Mouse (Mus musculus): ENCODE measurements at regions not wholly inside any gene's neighbourhood (a gene's known extent, or its start where the extent isn't known, plus 50 kb on each side); places are given as distances from the start of the nearest gene placed in this dataset.

DNA sequence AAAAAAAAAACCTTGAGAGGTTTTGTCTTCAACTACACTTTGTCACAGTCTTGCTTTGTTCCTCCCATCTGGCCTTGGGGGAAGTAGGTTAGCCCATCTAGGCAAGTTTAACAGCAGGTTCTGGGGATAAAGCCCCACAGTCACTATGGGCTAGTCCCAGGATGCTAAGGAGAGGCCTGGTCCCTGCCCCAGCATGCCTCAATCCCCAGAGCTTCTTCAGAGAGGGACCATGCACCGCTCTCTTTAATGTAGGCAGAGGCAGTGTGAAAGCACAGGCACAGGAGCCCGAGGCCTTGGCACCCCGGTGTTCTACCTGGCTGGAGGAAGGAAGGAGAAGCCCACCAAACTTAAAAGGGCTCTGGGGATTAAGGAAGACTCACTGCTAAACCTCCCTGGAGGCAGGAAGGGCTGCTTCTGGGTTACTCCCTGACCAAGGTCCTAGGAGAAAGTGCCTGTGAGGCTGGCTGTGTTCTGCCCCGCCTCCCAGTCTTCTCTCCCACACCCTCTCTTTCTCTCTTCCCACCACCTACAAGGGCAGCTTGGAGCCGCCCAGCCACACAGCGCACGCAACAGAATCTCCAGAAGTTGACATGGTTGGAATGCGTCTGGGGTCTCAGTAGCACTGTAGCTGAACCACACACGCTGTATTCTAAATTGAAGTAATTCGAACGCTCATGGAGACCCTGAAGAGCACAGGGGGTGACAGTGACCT is 633.5 kb downstream of the Zfp706 start:
- Histone ChIP-seq H3K36me3 (ENCODE audit: control insufficient read depth, insufficient read depth) (no peaks in the 10 kb centered on the region), H3K4me1 (replicated peaks; ENCODE audit: control insufficient read depth, insufficient read depth, low read length) (peaks cover 12% of the 10 kb centered on the region), H3K4me2 (ENCODE audit: low read length) (peak overlapping the region; percentile 85), H3K9me3 (ENCODE audit: control insufficient read depth, low read length) (no peaks in the 10 kb centered on the region), H3K4me3 (replicated peaks; ENCODE audit: low read length) (peak overlapping the region; percentile 39), H3K27ac (ENCODE audit: low read length) (no peak overlapping the region), H3K9ac (replicated peaks; ENCODE audit: low read depth, low read length) (peak overlapping the region; percentile 52), H3K27me3 (replicated peaks; ENCODE audit: control insufficient read depth, insufficient read depth, low read length) (no peaks in the 10 kb centered on the region)
- WGBS: 6% methylated on average over 11 of the region's 11 CpGs
- ATAC-seq: peak; percentile 62

DNA sequence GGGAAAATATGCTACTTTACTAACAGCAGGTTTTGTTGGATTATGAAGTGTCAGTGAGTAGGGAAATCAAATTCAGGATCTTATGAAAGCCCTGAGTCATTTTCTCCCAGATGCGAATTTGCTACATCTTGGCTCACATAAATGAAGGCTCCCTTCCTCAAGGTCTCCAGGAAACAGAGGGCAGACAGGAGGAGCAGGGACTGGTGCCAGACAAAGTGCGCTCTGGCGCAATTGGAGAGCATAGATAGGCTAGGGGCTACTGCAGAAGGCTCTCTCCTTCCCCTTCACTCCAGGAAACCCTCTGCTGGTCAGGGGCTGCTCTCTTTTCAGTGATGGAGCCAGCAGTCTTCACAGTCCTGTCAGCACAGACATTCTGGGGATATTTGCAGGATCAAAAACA is 634.1 kb downstream of the Zfp706 start:
- no peaks in the 10 kb centered on the region for H3K27me3 ChIP-seq (replicated peaks; ENCODE audit: control insufficient read depth, insufficient read depth, low read length)
- no peak overlapping the region for H3K4me3 ChIP-seq (replicated peaks; ENCODE audit: low read length)
- 30% methylated on average over 3 of the region's 3 CpGs for WGBS
- no peak for ATAC-seq
- no peak overlapping the region for H3K4me2 ChIP-seq (ENCODE audit: low read length)
- peaks cover 12% of the 10 kb centered on the region for H3K4me1 ChIP-seq (replicated peaks; ENCODE audit: control insufficient read depth, insufficient read depth, low read length)
- no peak overlapping the region for H3K27ac ChIP-seq (ENCODE audit: low read length)
- H3K36me3 ChIP-seq (ENCODE audit: control insufficient read depth, insufficient read depth): no peaks in the 10 kb centered on the region
- H3K9ac ChIP-seq (replicated peaks; ENCODE audit: low read depth, low read length): no peak overlapping the region
- H3K9me3 ChIP-seq (ENCODE audit: control insufficient read depth, low read length): no peaks in the 10 kb centered on the region

DNA sequence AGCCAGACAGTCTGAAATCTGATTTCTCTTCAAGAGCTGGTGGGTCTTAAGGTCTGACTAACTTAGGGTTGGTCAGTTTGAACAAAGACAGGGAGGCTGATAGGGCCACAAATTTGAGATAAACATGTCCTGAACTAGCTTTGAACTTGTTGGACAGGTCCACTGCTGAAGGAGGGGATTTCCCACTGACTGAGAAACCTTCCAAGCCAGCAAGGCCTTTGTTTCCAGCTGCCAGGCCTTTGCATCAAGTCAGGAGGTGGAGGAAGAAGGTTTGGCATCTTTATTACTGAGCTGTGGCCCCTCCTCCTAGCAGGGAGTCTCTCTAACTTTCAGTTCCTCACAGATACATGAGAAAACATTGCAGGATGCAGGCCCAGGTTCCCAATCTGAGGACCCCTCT is 636.2 kb downstream of the Zfp706 start:
- no peak overlapping the region for H3K4me3 ChIP-seq (replicated peaks; ENCODE audit: low read length)
- H3K27me3 ChIP-seq (replicated peaks; ENCODE audit: control insufficient read depth, insufficient read depth, low read length): no peaks in the 10 kb centered on the region
- H3K36me3 ChIP-seq (ENCODE audit: control insufficient read depth, insufficient read depth): no peaks in the 10 kb centered on the region
- no peak overlapping the region for H3K9ac ChIP-seq (replicated peaks; ENCODE audit: low read depth, low read length)
- ATAC-seq: no peak
- H3K9me3 ChIP-seq (ENCODE audit: control insufficient read depth, low read length): no peaks in the 10 kb centered on the region
- peaks cover 12% of the 10 kb centered on the region for H3K4me1 ChIP-seq (replicated peaks; ENCODE audit: control insufficient read depth, insufficient read depth, low read length)
- no peak overlapping the region for H3K27ac ChIP-seq (ENCODE audit: low read length)
- no peak overlapping the region for H3K4me2 ChIP-seq (ENCODE audit: low read length)

DNA sequence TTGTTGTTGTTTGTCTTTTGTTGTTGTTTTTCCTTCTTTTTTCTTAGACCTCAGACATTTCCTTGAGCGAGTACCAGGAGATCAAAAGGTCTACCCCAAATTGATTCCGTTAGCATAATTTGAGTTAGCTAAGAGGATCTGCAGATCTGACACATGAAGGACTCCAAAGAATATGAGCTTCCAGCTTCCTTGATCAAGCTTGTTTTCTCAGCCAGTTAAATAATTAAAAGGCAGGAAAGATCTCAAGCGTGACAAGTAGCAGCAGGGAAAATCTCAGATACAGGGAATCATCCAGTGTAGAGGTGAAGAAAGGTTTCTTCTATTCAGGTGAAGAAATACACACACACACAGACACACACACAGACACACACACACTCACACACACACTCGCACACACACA is 636.7 kb downstream of the Zfp706 start:
- no peaks in the 10 kb centered on the region for H3K27me3 ChIP-seq (replicated peaks; ENCODE audit: control insufficient read depth, insufficient read depth, low read length)
- no peaks in the 10 kb centered on the region for H3K36me3 ChIP-seq (ENCODE audit: control insufficient read depth, insufficient read depth)
- peaks cover 12% of the 10 kb centered on the region for H3K4me1 ChIP-seq (replicated peaks; ENCODE audit: control insufficient read depth, insufficient read depth, low read length)
- no peak overlapping the region for H3K4me3 ChIP-seq (replicated peaks; ENCODE audit: low read length)
- ATAC-seq: no peak
- no peak overlapping the region for H3K27ac ChIP-seq (ENCODE audit: low read length)
- no peaks in the 10 kb centered on the region for H3K9me3 ChIP-seq (ENCODE audit: control insufficient read depth, low read length)
- no peak overlapping the region for H3K9ac ChIP-seq (replicated peaks; ENCODE audit: low read depth, low read length)
- 79% methylated on average over 4 of the region's 4 CpGs for WGBS
- no peak overlapping the region for H3K4me2 ChIP-seq (ENCODE audit: low read length)

DNA sequence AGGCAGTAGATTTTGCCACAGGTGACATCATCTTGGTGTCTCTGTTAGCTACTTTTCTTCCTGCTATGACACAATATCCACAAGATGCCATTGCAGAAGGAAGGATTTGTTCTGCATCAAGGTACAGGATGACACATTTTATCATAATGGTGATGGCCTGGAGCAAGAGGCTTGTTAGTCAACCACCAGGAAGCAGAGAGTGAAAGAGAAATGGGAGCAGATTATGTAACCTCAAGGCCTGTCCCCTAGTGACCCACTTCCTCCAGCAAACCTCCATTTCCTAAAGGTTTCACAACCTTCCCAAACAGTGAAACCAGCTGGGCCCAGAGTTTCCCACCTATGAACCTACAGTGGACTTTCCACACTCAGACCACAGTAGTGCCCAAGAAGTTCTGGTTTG is 640.3 kb downstream of the Zfp706 start:
- Histone ChIP-seq H3K4me2 (ENCODE audit: low read length) (no peak overlapping the region), H3K4me1 (replicated peaks; ENCODE audit: control insufficient read depth, insufficient read depth, low read length) (no peaks in the 10 kb centered on the region), H3K27ac (ENCODE audit: low read length) (no peak overlapping the region), H3K27me3 (replicated peaks; ENCODE audit: control insufficient read depth, insufficient read depth, low read length) (no peaks in the 10 kb centered on the region), H3K9ac (replicated peaks; ENCODE audit: low read depth, low read length) (no peak overlapping the region), H3K9me3 (ENCODE audit: control insufficient read depth, low read length) (no peaks in the 10 kb centered on the region), H3K4me3 (replicated peaks; ENCODE audit: low read length) (no peak overlapping the region), H3K36me3 (ENCODE audit: control insufficient read depth, insufficient read depth) (no peaks in the 10 kb centered on the region)
- ATAC-seq: no peak

DNA sequence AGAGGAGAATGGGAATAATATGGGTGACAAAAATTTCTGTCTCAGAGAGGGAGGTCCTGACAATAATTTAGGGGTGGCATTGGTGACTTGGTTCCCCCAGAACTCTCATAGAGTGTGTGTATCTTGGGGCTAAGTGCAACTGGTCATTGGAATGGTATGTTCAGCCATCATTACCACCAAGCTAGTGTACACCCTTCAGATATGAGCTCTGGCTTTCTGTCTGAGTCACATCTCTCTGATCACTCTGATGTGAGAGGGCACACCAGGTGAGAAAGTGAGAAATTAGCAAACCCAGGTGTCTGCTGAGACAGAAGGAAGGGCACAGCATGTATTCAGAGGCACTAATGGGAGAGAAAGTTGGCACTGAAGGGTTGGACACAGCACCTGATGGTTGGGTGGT is 642.8 kb downstream of the Zfp706 start:
- H3K4me1 ChIP-seq (replicated peaks; ENCODE audit: control insufficient read depth, insufficient read depth, low read length): no peaks in the 10 kb centered on the region
- no peak overlapping the region for H3K27ac ChIP-seq (ENCODE audit: low read length)
- H3K9me3 ChIP-seq (ENCODE audit: control insufficient read depth, low read length): no peaks in the 10 kb centered on the region
- no peak overlapping the region for H3K4me2 ChIP-seq (ENCODE audit: low read length)
- H3K36me3 ChIP-seq (ENCODE audit: control insufficient read depth, insufficient read depth): no peaks in the 10 kb centered on the region
- no peak for ATAC-seq
- H3K4me3 ChIP-seq (replicated peaks; ENCODE audit: low read length): no peak overlapping the region
- no peak overlapping the region for H3K9ac ChIP-seq (replicated peaks; ENCODE audit: low read depth, low read length)
- no peaks in the 10 kb centered on the region for H3K27me3 ChIP-seq (replicated peaks; ENCODE audit: control insufficient read depth, insufficient read depth, low read length)

DNA sequence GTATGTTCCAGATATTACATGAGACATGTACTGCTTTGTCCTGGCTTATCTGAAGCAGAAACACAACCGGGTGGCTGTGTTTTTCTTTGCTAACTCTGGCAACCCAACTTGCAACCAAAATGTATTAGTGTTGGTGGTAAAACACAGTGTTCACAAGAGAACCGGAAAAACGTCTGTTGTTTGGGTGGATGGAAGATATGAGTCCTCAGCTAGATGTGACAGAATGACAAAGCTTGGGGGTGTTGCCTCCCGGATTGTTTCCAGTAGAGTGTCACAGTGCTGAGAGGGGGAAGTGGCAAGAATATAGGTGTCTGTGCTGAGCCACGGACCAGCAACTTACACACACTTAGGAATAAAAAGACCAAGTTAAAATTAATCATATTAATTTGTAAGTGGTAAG is 643.5 kb downstream of the Zfp706 start:
- Histone ChIP-seq H3K27ac (ENCODE audit: low read length) (no peak overlapping the region), H3K9me3 (ENCODE audit: control insufficient read depth, low read length) (no peaks in the 10 kb centered on the region), H3K4me3 (replicated peaks; ENCODE audit: low read length) (no peak overlapping the region), H3K4me2 (ENCODE audit: low read length) (no peak overlapping the region), H3K36me3 (ENCODE audit: control insufficient read depth, insufficient read depth) (no peaks in the 10 kb centered on the region), H3K9ac (replicated peaks; ENCODE audit: low read depth, low read length) (no peak overlapping the region), H3K4me1 (replicated peaks; ENCODE audit: control insufficient read depth, insufficient read depth, low read length) (no peaks in the 10 kb centered on the region), H3K27me3 (replicated peaks; ENCODE audit: control insufficient read depth, insufficient read depth, low read length) (no peaks in the 10 kb centered on the region)
- 81% methylated on average over 5 of the region's 5 CpGs for WGBS
- ATAC-seq: no peak

DNA sequence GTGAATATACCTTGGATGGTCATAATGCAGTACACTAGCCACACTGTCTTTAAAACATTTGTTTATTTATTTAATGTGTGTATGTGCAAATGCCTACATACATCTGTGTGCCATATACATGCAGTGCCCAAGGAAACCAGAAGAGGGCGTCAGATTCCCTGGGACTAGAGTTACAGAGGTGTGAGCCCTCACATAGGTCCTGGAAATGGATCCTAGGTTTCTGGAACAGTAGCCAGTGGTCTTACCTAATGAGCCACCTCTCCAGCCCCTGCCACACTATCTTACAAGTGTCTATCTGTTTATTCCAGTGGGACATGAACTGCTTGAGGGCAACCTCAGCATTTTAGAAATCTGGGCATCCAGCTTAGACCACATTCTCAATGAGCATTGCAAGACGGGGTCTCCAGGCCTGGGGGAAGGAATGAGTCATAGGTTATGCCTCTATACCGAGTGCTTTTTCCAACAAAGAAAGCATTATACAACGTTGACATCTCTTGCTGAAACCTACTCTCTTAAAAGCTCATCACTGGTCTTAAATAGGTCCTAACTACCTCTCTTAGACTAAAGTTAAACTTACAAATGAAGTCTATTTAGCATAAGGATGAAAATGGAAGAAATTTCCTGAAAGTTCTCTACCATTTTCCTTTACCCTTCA is 644.5 kb downstream of the Zfp706 start:
- no peaks in the 10 kb centered on the region for H3K9me3 ChIP-seq (ENCODE audit: control insufficient read depth, low read length)
- H3K27ac ChIP-seq (ENCODE audit: low read length): no peak overlapping the region
- no peak overlapping the region for H3K4me3 ChIP-seq (replicated peaks; ENCODE audit: low read length)
- H3K4me1 ChIP-seq (replicated peaks; ENCODE audit: control insufficient read depth, insufficient read depth, low read length): no peaks in the 10 kb centered on the region
- WGBS: 61% methylated on average over 4 of the region's 4 CpGs
- no peak overlapping the region for H3K9ac ChIP-seq (replicated peaks; ENCODE audit: low read depth, low read length)
- H3K4me2 ChIP-seq (ENCODE audit: low read length): no peak overlapping the region
- H3K27me3 ChIP-seq (replicated peaks; ENCODE audit: control insufficient read depth, insufficient read depth, low read length): no peaks in the 10 kb centered on the region
- ATAC-seq: no peak
- H3K36me3 ChIP-seq (ENCODE audit: control insufficient read depth, insufficient read depth): no peaks in the 10 kb centered on the region

DNA sequence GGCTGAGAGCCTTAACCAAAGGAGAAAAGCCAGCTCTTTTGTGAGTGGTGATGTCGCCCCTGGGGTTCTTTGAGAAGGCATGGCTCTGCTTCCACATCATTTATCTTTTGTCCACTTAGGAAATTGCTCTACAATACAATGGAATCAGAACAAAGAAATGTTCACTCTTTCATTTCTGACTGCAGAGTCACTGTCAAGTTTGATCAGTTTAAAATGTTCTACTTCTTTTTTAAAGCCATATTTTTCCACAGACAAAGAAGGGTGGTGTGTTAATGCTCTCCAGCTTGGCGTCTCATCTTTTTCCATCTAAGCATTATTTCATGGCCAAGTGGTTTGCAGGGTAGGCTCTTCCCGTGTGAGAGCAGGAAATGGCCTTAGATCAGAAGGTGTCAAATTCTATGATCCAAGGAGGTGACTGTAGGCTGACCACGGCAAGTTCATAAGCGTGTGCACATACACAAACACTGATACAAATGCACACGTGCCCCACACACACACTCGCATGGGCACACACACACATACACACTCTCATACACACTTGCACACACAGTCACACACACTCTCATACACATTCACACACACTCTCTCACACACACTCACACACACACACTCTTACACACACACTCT is 645.9 kb downstream of the Zfp706 start:
- Histone ChIP-seq H3K36me3 (ENCODE audit: control insufficient read depth, insufficient read depth) (no peaks in the 10 kb centered on the region), H3K9me3 (ENCODE audit: control insufficient read depth, low read length) (no peaks in the 10 kb centered on the region), H3K4me1 (replicated peaks; ENCODE audit: control insufficient read depth, insufficient read depth, low read length) (no peaks in the 10 kb centered on the region), H3K9ac (replicated peaks; ENCODE audit: low read depth, low read length) (no peak overlapping the region), H3K27ac (ENCODE audit: low read length) (no peak overlapping the region), H3K4me3 (replicated peaks; ENCODE audit: low read length) (no peak overlapping the region), H3K4me2 (ENCODE audit: low read length) (no peak overlapping the region), H3K27me3 (replicated peaks; ENCODE audit: control insufficient read depth, insufficient read depth, low read length) (no peaks in the 10 kb centered on the region)
- ATAC-seq: no peak
- 57% methylated on average over 7 of the region's 7 CpGs for WGBS
